Mouse (Mus musculus) liver, postnatal 0 days (tissue): ENCODE results near the gene Mypop. TPM values are rescaled to one million over a fixed set of nuclear protein-coding genes. Genes with fewer than 3 reads are reported as not detected.

Source experiments
- ATAC-seq: fragments of 200-750 bp; cut with Nextera tagmentation; 2 replicates; pipeline ENCODE4 v1.8.0; 2017; ENCODE audit warnings: mild to moderate bottlenecking, moderate library complexity
- DNase-seq: peaks from one replicate; pipeline ENCODE4 v3.0.0-alpha.2; 2016
- H3K27ac ChIP-seq: fragments of 300-500 bp; sonication (generic); 2 replicates; pipeline ENCODE4 v1.5.1; 2014; ENCODE audit warnings: antibody characterized with exemption, moderate library complexity, mild to moderate bottlenecking, low read depth
- H3K27me3 ChIP-seq: fragments of 300-500 bp; sonication (generic); 2 replicates; pipeline ENCODE4 v1.6.1; 2014; ENCODE audit warnings: low read length, control low read depth, mixed read lengths; ENCODE audit not compliant: insufficient read depth
- H3K36me3 ChIP-seq: fragments of 300-500 bp; sonication (generic); replicated peaks from 2 replicates; pipeline ENCODE4 v1.6.1; 2014; ENCODE audit warnings: mild to moderate bottlenecking, control low read depth, low read length, moderate library complexity, mixed read lengths; ENCODE audit not compliant: insufficient read depth
- H3K4me1 ChIP-seq: fragments of 300-500 bp; sonication (generic); 2 replicates; pipeline ENCODE4 v1.6.1; 2014; ENCODE audit warnings: antibody characterized with exemption, mild to moderate bottlenecking, control low read depth; ENCODE audit not compliant: insufficient read depth
- H3K4me2 ChIP-seq: fragments of 300-500 bp; sonication (generic); 2 replicates; pipeline ENCODE4 v1.6.1; 2014; ENCODE audit warnings: low read depth, mild to moderate bottlenecking, low read length, moderate library complexity, mixed read lengths
- H3K4me3 ChIP-seq: fragments of 300-500 bp; sonication (generic); 2 replicates; pipeline ENCODE4 v1.5.1; 2014; ENCODE audit warnings: low read depth, low read length
- H3K9ac ChIP-seq: fragments of 300-500 bp; sonication (generic); replicated peaks from 2 replicates; pipeline ENCODE4 v1.6.1; 2014; ENCODE audit warnings: mild to moderate bottlenecking, moderate library complexity
- H3K9me3 ChIP-seq: fragments of 300-500 bp; sonication (generic); 2 replicates; pipeline ENCODE4 v1.6.1; 2016; ENCODE audit warnings: mild to moderate bottlenecking, control low read depth, low read length, mixed read lengths
- CTCF ChIP-seq: sonication (generic); IDR thresholded peaks from 2 replicates; pipeline ENCODE4 v1.5.1; 2016; ENCODE audit warnings: antibody characterized with exemption, low read depth
- EP300 ChIP-seq: IDR thresholded peaks from 2 replicates; pipeline ENCODE4 v1.6.1; 2016; ENCODE audit warnings: antibody characterized with exemption, low read depth, mild to moderate bottlenecking
- WGBS: fragments of 180-500 bp; shearing (Covaris S2); extraction: QIAGEN DNeasy Blood & Tissue Kit; methylation state at CpG from one replicate; pipeline ENCODE4 v1.1.7; 2014; ENCODE audit not compliant: insufficient replicate concordance; 5-methylcytosine and 5-hydroxymethylcytosine counted together
- polyA plus RNA-seq: library from polyadenylated mRNA; unstranded; fragments of >200 nt; fragmentation: Nextera tagmentation; extraction: Ambion mirVana; gene quantifications from 2 replicates; pipeline ENCODE4 v1.2.1, GENCODE M21; 2015

Mypop gene
- polyA plus RNA-seq, 1 experiment from 2014 or later = 0.55 TPM

DNA sequence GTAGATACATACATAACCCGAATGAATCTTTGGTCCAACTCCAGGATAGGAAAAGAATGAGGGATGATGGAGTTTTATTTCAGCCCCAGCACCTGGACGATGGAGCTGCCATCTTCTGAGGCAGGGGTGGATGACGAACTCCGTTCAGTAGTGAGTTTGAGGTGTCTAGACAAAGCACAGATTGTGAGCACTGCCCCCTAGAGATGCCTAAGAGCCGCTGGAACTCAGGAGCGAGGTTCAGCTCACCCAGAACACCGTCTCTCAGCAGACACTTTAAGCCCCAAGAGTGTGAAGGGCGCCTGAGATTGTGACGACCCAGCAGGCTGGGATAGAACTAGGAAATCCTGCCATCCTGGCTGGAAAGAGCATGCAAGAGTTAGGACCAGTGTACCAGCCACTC, 7.8 kb downstream of the Mypop start:
- TF ChIP-seq EP300 = no peak
- TF ChIP-seq CTCF = peak; percentile 19; the same call in 1 of the 2 replicates

DNA sequence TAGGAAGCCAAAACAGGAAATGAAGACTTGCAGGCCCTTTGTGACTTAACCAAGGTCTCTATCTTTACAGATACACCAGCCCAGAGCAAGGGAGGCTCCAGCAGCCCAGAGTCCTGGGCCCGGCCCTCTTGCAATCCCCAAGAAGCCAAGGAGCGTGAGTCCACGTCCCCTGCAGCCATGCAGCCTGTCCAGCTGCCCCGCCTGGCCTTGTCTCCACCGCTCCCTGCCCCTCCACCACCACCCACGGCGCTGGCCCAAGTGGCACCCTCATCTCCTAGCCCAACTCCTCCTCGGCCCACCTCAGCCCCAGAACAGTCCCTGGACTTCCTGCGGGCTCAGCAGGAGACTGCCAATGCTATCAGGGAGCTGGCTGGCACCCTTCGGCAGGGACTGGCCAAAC, 9.4 kb downstream of the Mypop start:
- peak overlapping the region; percentile 98 for H3K4me2 ChIP-seq
- H3K9me3 ChIP-seq = no peaks in the 10 kb centered on the region
- DNase-seq = peak; percentile 30
- H3K9ac ChIP-seq = peak overlapping the region; percentile 60
- H3K27ac ChIP-seq = peak overlapping the region; percentile 64
- TF ChIP-seq CTCF (no peak), EP300 (no peak)
- peak overlapping the region; percentile 56 for H3K4me3 ChIP-seq
- H3K36me3 ChIP-seq = peaks cover 11% of the 10 kb centered on the region; the same call in 1 of the 2 replicates
- no peak for ATAC-seq
- peaks cover 34% of the 10 kb centered on the region for H3K4me1 ChIP-seq
- 44% methylated on average over 10 of the region's 10 CpGs for WGBS
- no peaks in the 10 kb centered on the region for H3K27me3 ChIP-seq

More for the DNA sequence above, 7.8 kb downstream of the Mypop start:
- WGBS = 57% methylated on average over 9 of the region's 9 CpGs
- Histone ChIP-seq H3K4me1 (peaks cover 23% of the 10 kb centered on the region), H3K4me3 (no peak overlapping the region), H3K36me3 (peaks cover 10% of the 10 kb centered on the region; the same call in 1 of the 2 replicates), H3K4me2 (no peak overlapping the region), H3K27ac (no peak overlapping the region), H3K27me3 (no peaks in the 10 kb centered on the region), H3K9me3 (no peaks in the 10 kb centered on the region), H3K9ac (no peak overlapping the region)
- no peak for ATAC-seq
- DNase-seq = no peak

DNA sequence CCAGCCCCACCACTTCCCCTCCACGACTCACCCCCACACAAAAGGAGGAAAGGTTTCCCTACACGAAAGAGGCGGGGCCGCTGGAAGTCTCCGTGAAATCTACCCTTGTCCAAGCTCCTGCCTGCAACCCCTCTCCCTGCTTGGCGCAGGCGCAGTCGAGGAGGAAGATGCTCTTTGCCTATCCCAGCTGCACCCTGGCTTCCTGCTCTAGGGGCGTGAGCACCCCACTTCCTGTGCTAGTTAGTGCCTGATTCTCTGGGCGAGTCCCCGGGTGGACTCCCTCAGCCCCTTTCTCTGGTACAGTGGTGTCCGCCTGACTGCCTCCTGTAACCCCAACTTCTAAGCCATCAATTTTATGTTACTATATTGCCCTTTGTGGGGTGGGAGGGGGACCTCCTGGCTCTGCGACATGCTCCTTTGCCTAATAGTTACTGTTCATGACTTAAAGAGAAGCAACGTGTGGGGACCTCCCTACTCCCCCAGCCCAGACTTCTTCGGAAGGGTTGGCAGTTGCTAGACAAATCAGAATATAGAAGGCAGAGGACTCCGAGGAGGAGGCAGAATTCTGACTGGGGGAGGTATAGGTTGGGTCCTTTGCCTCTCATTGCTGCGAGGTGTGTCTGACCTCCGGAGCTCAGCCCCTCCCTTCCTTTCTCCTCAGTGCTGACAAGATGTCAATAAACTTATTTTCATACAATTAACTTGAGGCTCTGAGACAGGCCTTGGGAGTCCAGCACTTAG, 10.2 kb downstream of the Mypop start:
- H3K4me1 ChIP-seq = peaks cover 42% of the 10 kb centered on the region
- peak; percentile 77 for DNase-seq
- ATAC-seq = no peak

DNA sequence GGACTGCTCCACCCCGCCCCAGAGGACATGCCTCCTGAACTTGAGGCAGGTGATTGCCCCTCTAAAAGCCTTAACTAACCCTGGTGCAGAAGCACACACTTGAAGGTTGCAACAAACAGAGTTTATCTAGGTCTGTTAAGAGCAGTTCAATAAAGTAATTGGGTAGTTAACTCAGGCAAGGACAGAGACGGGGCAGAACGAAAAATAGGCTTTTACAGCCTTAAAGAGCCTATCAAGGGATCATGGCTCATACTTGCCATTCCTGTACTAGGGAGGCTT, 10.7 kb downstream of the Mypop start:
- no peak for TF ChIP-seq EP300
- no peak for TF ChIP-seq CTCF
- DNase-seq (peak; percentile 12), ATAC-seq (no peak)
- H3K9ac ChIP-seq = peak overlapping the region; percentile 60
- no peaks in the 10 kb centered on the region for H3K27me3 ChIP-seq
- peak overlapping the region; percentile 52 for H3K27ac ChIP-seq
- H3K36me3 ChIP-seq = peaks cover 13% of the 10 kb centered on the region; the same call in 1 of the 2 replicates
- peaks cover 42% of the 10 kb centered on the region for H3K4me1 ChIP-seq
- no peak overlapping the region for H3K4me3 ChIP-seq
- H3K9me3 ChIP-seq = no peaks in the 10 kb centered on the region
- 76% methylated on average over 3 of the region's 3 CpGs for WGBS
- peak overlapping the region; percentile 98 for H3K4me2 ChIP-seq

More for the DNA sequence above, 10.2 kb downstream of the Mypop start:
- H3K9me3 ChIP-seq = no peaks in the 10 kb centered on the region
- 23% methylated on average over 16 of the region's 18 CpGs for WGBS
- peak overlapping the region; percentile 98 for H3K4me2 ChIP-seq
- H3K36me3 ChIP-seq = peaks cover 13% of the 10 kb centered on the region; the same call in 1 of the 2 replicates
- no peak for TF ChIP-seq CTCF
- TF ChIP-seq EP300 = no peak
- H3K4me3 ChIP-seq = peak overlapping the region; percentile 56
- H3K27ac ChIP-seq = peak overlapping the region; percentile 64
- no peaks in the 10 kb centered on the region for H3K27me3 ChIP-seq
- peak overlapping the region; percentile 60 for H3K9ac ChIP-seq

DNA sequence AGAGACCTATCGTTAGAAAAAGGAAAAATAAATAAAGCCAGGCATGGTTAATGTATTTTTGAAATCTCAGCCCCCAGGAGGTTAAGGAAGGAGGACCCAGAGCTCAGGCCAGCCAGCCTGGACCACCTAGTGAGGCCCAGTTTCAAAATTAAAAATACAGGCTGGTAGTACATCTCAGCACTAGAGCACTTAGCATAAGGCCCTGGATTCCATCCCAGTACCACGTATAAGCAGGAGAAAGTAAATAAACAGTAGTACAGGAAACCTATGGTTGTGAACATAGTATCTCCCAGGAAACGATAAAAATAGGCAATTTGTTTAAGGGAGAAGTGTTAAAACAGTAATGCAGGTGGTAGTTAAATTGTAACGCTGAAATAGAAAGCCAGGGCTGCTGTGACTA, 11.1 kb downstream of the Mypop start:
- Histone ChIP-seq H3K36me3 (peaks cover 17% of the 10 kb centered on the region; the same call in 1 of the 2 replicates), H3K9ac (peak overlapping the region; percentile 60), H3K4me3 (peak overlapping the region; percentile 39), H3K27ac (peak overlapping the region; percentile 79), H3K4me2 (peak overlapping the region; percentile 98), H3K27me3 (no peaks in the 10 kb centered on the region), H3K4me1 (peaks cover 42% of the 10 kb centered on the region), H3K9me3 (no peaks in the 10 kb centered on the region)
- no peak for ATAC-seq
- 24% methylated on average over 4 of the region's 4 CpGs for WGBS
- TF ChIP-seq CTCF (no peak), EP300 (no peak)
- no peak for DNase-seq

DNA sequence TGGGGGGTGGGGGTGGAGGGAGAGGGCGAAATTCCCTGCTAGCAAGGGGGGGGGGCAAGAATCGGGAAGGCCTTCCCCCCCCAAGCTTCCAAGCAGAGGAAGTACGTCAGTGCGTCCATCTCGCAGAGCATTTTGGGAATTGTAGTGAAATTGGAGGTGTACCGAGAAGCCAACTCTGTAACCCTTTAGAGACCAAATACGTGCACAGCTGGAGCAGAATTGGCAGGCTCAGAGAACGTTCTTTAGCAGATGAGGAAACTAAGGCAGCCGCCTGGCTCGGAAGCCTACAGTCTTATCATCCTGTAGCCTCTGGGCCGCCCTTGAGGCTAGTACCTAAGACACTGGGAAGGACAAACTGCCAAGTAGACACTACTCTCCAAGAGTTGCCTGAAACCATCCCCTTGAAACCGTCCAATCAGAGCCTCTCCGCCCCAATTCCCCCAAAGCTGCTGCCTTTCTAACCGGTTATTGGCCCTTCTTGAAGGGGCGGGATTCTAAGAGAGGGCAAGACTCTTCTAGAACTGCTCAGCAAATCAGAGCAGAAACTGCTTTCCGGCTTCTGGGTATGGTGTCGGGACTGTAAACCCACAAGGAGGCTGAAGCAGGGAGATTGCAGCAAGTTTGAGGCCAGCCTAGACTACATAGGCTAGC, 11.9 kb downstream of the Mypop start:
- ATAC-seq = peak; percentile 63
- peak; percentile 71 for DNase-seq
- no peaks in the 10 kb centered on the region for H3K27me3 ChIP-seq
- H3K27ac ChIP-seq = peak overlapping the region; percentile 79
- peak overlapping the region; percentile 60; the same call in 1 of the 2 replicates for H3K9ac ChIP-seq
- peaks cover 42% of the 10 kb centered on the region for H3K4me1 ChIP-seq
- WGBS = 2% methylated on average over 17 of the region's 17 CpGs
- TF ChIP-seq EP300 = no peak
- TF ChIP-seq CTCF = no peak
- H3K9me3 ChIP-seq = no peaks in the 10 kb centered on the region
- peak overlapping the region; percentile 98 for H3K4me2 ChIP-seq
- H3K36me3 ChIP-seq = peaks cover 17% of the 10 kb centered on the region; the same call in 1 of the 2 replicates
- peak overlapping the region; percentile 39 for H3K4me3 ChIP-seq
